Mouse (Mus musculus): ENCODE measurements at regions not wholly inside any gene's neighbourhood (a gene's known extent, or its start where the extent isn't known, plus 50 kb on each side); places are given as distances from the start of the nearest gene placed in this dataset.
"Not testable (repeated sequence)": the region's sequence is repeated elsewhere in the genome, so short reads cannot be mapped to it uniquely, and the experiment has no call there.

DNA sequence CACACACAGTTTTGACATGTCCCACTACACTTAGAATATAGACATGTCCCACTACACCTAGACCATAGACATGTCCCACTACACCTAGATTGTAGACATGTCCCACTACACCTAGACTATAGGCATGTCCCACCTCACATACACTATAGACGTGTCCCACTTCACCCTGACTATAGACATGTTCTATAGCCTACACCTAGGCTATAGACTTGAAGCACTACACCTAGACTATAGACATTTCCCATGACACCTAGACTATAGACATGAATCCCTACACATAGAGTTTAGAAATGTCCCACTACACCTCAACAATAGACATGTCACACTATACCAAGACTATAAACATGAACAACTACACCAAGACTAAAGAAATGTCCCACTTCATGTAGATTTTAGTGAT is 2580.9 kb downstream of the Gm37988 start:
- H3K36me3 ChIP-seq = no peaks in the 10 kb centered on the region
- 91% methylated on average over 1 of the region's 1 CpGs for WGBS

DNA sequence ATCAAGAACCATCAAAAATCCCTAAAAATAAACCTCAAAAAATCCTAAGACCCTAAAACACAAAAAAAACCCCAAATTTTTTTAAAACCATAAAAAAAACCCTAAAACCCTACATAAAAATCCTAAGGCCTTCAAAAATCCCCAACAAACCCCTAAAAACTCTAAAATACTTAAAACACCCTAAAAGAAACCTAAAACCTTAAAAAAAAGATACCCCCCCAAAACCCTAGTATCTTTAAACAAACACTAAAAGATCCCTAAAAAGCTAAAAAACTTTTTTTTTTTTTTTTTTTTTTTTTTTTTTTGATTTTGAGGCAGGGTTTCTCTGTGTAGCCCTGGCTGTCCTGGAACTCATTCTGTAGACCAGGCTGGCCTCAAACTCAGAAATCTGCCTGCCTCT is 2585.8 kb downstream of the Gm37988 start:
- Histone ChIP-seq H3K36me3 (no peaks in the 10 kb centered on the region), H3K27me3 (ENCODE audit: insufficient read depth, poor library complexity, severe bottlenecking) (no peaks in the 10 kb centered on the region), H3K9me3 (no peaks in the 10 kb centered on the region), H3K4me1 (no peaks in the 10 kb centered on the region), H3K27ac (no peak overlapping the region), H3K4me3 (no peak overlapping the region)
- no peak for DNase-seq (ENCODE audit: low spot score)

More for the DNA sequence above, 2580.9 kb downstream of the Gm37988 start:
- H3K27ac ChIP-seq = no peak overlapping the region
- no peak for DNase-seq (ENCODE audit: low spot score)
- H3K27me3 ChIP-seq (ENCODE audit: insufficient read depth, poor library complexity, severe bottlenecking) = no peaks in the 10 kb centered on the region
- H3K9me3 ChIP-seq = no peaks in the 10 kb centered on the region
- no peak overlapping the region for H3K4me3 ChIP-seq
- no peaks in the 10 kb centered on the region for H3K4me1 ChIP-seq

DNA sequence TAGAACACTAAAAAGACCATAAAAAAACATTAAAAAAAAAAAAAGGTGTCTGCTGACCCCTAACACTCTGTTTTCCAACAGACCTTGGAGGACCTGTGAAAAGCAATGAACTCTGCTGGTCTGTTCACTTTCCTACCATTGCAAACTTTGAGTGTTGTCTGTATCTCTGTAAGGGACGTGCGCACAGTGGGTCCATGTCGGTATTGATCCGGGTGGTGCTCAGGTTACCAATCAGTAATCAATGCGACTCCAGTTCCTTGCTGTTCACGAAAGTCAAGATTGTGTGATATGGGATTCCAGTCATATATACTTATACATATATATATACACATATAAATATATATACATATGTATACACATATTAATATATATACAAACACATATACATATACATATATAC is 2586.5 kb downstream of the Gm37988 start:
- H3K36me3 ChIP-seq = no peaks in the 10 kb centered on the region
- H3K4me1 ChIP-seq = no peaks in the 10 kb centered on the region
- H3K27ac ChIP-seq = no peak overlapping the region
- no peaks in the 10 kb centered on the region for H3K9me3 ChIP-seq
- no peak for DNase-seq (ENCODE audit: low spot score)
- H3K4me3 ChIP-seq = no peak overlapping the region
- no peaks in the 10 kb centered on the region for H3K27me3 ChIP-seq (ENCODE audit: insufficient read depth, poor library complexity, severe bottlenecking)
- 95% methylated on average over 6 of the region's 6 CpGs for WGBS

DNA sequence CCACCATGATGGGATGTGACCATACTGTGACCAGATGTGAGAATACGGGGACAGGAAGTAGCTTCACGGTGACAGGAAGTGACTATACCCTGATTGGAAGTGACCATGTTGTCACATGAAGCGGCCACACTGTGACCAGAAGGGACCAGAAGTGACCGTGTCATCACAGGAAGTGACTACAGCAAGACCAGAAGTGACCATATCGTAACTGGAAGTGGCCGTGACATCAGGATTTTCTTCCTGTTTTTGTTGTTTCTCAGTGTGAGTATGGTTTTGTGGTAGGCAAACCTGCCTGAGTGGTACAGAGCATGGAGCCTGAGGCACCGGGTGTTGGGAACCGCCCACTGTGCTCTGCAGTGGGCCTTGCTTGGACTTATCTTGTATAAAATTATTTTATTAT is 2587.8 kb downstream of the Gm37988 start:
- Histone ChIP-seq H3K27me3 (ENCODE audit: insufficient read depth, poor library complexity, severe bottlenecking) (no peaks in the 10 kb centered on the region), H3K9me3 (no peaks in the 10 kb centered on the region), H3K36me3 (no peaks in the 10 kb centered on the region), H3K4me3 (no peak overlapping the region), H3K27ac (no peak overlapping the region), H3K4me1 (no peaks in the 10 kb centered on the region)
- WGBS = 84% methylated on average over 8 of the region's 8 CpGs
- no peak for DNase-seq (ENCODE audit: low spot score)

DNA sequence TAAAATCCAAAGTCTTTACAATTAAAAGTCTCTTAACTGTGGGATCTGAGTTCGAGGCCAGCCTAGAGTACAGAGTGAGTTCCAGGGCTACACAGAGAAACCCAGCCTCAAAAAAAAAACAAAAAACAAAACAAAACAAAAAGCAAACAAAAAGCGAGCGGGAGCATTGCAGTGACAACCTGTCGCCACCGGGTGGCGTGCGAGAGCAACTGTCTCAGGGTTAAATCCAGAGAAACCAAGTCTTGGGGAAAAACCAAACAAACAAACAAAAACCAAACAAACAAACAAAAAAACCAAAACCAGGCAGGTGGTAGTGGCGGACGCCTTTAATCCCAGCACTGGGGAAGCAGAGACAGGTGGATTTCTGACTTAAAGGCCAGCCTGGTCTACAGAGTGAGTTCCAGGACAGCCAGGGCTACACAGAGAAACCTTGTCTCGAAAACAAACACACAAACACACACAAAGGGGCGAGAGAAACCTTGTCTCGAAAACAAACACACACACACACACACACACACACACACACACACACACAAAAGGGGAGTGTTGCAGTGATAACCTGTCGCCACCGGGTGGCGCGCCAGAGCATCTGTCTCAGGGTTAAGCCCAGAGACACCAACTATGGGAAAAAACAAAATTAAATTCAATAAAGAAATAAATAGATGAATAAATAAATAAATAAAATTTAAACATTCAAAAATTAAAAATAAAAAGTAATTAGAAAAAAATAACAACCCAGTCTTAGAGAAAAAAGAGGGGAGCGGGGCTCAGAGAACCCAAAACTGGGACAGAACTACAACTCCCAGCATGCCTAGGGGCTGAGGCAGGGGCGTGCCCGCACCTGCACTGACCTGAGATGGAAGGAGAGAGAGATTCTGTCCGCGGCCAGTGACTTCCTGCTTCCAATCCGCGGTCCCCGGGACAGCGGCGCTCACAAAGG is 2589.4 kb downstream of the Gm37988 start:
- Histone ChIP-seq H3K4me3 (peak overlapping the region; percentile 77), H3K4me1 (no peaks in the 10 kb centered on the region), H3K27ac (peak overlapping the region; percentile 92), H3K27me3 (ENCODE audit: insufficient read depth, poor library complexity, severe bottlenecking) (no peaks in the 10 kb centered on the region), H3K9me3 (no peaks in the 10 kb centered on the region), H3K36me3 (no peaks in the 10 kb centered on the region)
- peak; percentile 78 for DNase-seq (ENCODE audit: low spot score)
- WGBS = 13% methylated on average over 26 of the region's 26 CpGs

DNA sequence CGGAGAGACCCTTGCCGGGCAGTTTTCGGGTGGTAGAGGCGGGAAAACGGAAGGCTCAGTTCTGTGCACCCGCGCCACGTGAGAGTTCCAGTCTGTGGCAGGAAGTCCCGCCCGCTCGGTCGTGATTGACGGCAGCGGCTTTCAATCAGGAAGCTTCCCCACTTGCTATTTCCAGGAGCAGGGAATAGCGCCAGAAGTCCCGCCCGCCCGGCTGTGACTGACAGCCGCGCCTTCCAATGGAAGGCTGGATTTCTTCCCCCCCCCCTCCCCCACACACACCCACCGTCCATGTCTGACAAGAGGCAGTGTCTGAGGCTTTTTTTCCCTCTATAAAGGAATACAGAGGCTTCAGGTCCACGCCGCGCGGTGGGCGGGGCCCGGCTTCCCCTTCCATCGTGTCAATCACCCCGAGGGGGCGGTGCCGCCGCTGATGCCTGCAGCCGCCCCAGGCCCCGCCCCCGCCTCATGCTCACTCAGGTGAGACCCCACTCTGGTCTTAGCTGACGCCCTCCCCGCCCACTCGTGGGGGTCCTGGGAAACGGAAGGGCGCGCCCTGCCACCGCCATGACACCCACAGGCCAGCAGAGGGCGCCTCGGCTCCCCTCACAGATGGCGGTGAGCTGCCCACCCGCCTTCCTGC is 2590.2 kb downstream of the Gm37988 start:
- DNase-seq (ENCODE audit: low spot score) = peak; percentile 99
- peak overlapping the region; percentile 92 for H3K27ac ChIP-seq
- under 1% methylated on average over 43 of the region's 46 CpGs for WGBS
- H3K9me3 ChIP-seq = no peaks in the 10 kb centered on the region
- no peaks in the 10 kb centered on the region for H3K36me3 ChIP-seq
- H3K4me1 ChIP-seq = no peaks in the 10 kb centered on the region
- H3K4me3 ChIP-seq = peak overlapping the region; percentile 77
- H3K27me3 ChIP-seq (ENCODE audit: insufficient read depth, poor library complexity, severe bottlenecking) = no peaks in the 10 kb centered on the region

DNA sequence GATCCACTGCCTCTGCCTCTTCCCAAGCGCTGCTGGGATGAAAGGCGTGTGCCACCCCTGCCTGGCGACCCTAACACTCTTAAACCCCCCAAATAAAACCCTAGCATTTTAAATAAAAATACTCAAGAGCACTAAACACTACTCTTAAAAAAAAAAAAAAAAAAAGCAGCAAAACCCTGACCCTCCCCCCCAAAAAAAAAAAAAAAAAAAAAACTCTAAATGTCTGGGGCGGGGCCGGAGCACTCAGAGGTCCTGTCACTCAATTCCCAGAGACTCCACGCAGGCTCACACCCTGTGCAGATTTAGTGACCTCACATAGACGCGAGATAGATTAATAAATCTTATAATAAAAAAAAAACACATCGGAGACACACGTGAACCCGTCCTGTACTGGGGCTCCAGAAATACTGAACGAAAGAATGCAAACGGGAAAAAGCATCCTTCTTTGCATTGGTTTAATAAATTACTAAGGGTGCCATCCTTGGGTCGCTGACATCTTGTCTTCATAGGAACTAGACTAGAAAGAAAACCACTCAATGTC is 2591.1 kb downstream of the Gm37988 start:
- H3K4me3 ChIP-seq = peak overlapping the region; percentile 77
- no peaks in the 10 kb centered on the region for H3K4me1 ChIP-seq
- DNase-seq (ENCODE audit: low spot score) = peak; percentile 58
- no peaks in the 10 kb centered on the region for H3K9me3 ChIP-seq
- H3K27ac ChIP-seq = peak overlapping the region; percentile 92
- no peaks in the 10 kb centered on the region for H3K36me3 ChIP-seq
- H3K27me3 ChIP-seq (ENCODE audit: insufficient read depth, poor library complexity, severe bottlenecking) = no peaks in the 10 kb centered on the region
- WGBS = 60% methylated on average over 14 of the region's 14 CpGs

DNA sequence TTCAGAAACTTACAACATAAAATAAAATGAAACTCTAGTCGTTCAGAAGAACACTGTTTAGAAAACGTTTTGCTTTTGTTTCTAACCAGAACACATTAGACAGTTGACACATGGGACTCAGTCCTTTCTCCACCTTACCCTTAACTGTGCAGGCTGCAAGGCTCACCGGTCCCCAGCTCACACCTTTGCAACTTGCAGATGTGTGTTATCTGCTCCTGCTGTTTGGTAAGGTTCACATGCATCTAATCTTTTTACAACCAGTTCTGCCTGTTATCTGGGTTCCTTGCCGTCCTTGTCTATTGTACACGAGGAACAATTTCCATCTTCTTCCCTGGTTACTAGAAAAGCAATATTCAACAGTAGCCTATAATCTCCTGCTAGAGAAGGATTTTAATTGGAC is 2598.0 kb downstream of the Gm37988 start:
- H3K4me1 ChIP-seq; H3K27ac ChIP-seq; DNase-seq (ENCODE audit: low spot score); H3K36me3 ChIP-seq; H3K9me3 ChIP-seq; H3K4me3 ChIP-seq; H3K27me3 ChIP-seq (ENCODE audit: insufficient read depth, poor library complexity, severe bottlenecking): not testable (repeated sequence)
- 52% methylated on average over 5 of the region's 5 CpGs for WGBS

DNA sequence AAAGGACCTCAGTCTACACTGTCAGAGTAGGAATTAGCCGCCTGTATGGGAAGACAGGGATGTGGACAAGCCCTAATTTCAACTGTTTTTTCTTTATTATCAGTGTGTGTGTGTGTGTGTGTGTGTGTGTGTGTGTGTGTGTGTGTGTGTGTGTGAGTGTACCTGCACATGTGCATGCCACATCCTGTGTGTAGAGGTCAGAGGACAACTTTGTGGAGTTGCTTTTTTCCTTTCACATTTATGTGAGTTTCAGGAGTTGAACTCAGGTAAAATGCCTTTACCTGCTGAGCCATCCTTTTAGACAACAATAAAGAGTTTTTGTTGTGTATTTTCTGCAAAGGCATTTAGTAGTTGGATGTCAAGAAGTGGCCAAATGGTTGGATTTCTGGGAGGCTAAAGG is 2606.8 kb downstream of the Gm37988 start:
- H3K36me3 ChIP-seq = no peaks in the 10 kb centered on the region
- no peak for DNase-seq (ENCODE audit: low spot score)
- no peaks in the 10 kb centered on the region for H3K9me3 ChIP-seq
- no peaks in the 10 kb centered on the region for H3K4me1 ChIP-seq
- no peaks in the 10 kb centered on the region for H3K27me3 ChIP-seq (ENCODE audit: insufficient read depth, poor library complexity, severe bottlenecking)
- H3K27ac ChIP-seq = no peak overlapping the region
- 65% methylated on average over 1 of the region's 1 CpGs for WGBS
- H3K4me3 ChIP-seq = no peak overlapping the region

DNA sequence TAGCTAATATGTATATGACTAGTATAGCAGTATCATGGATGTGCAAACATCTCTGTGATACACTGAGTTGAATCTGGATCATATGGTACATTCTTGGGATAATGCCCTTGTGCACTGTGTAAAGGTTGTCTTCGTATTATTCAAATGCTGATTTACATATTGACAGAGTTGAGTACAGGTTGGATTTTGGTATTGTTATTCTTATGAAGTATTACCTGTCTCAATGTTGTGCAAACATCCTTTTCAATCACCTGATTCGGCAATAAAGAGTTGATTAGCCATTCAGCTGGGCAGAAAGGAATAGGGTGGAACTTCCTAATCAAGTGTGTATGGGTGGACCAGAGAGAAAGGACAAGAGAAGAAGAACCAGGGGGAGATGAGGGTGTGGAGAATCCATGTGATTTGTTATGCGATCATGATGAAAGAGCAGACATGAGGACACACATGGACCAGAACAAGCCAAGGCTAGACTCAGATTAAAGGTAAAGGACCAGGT is 2644.0 kb downstream of the Gm37988 start:
- no peaks in the 10 kb centered on the region for H3K4me1 ChIP-seq
- H3K36me3 ChIP-seq = no peaks in the 10 kb centered on the region
- H3K9me3 ChIP-seq = no peaks in the 10 kb centered on the region
- 79% methylated on average over 3 of the region's 3 CpGs for WGBS
- H3K4me3 ChIP-seq = no peak overlapping the region
- no peak overlapping the region for H3K27ac ChIP-seq
- DNase-seq (ENCODE audit: low spot score) = no peak
- no peaks in the 10 kb centered on the region for H3K27me3 ChIP-seq (ENCODE audit: insufficient read depth, poor library complexity, severe bottlenecking)

DNA sequence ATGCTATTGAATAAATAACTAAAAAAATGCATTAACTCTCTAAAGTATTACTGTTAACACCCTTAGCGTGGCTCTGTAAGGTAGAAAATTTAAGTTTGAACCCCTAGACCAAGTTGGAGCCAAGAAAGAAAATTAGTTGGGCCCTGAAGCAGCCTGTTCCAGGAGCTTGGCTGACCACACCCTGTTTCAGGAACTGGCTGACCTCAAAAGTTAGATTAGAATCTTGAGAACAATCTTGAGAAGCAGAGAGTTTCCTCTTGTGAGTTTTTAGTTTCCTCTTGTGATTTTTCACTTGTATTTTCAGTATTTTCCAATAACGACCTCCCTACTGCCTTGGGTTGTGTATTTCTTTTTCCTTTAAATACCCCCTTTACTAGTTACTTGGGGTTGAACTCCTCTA is 2647.2 kb downstream of the Gm37988 start:
- Histone ChIP-seq H3K36me3 (no peaks in the 10 kb centered on the region), H3K4me3 (no peak overlapping the region), H3K4me1 (no peaks in the 10 kb centered on the region), H3K27ac (no peak overlapping the region), H3K9me3 (no peaks in the 10 kb centered on the region), H3K27me3 (ENCODE audit: insufficient read depth, poor library complexity, severe bottlenecking) (no peaks in the 10 kb centered on the region)
- DNase-seq (ENCODE audit: low spot score) = no peak
- WGBS = 66% methylated on average over 2 of the region's 2 CpGs

DNA sequence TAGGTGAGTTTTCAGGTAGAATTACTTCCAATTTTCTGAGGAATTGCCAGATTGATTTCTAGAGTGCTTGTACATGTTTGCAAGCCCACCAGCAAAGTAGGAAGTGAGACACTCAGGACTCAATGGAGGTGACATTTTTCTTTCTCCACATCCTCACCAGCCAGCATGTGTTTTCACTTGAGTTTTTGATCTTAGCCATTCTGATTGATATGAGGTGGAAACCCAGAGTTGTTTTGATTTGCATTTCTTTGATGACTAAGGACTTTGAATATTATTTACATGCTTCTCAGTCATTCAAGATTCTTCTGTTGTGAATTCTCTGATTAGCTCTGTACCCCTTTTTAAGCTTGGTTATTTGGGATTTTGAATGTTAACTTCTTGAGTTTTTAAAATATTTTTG is 2650.2 kb downstream of the Gm37988 start:
- no peak for DNase-seq (ENCODE audit: low spot score)

DNA sequence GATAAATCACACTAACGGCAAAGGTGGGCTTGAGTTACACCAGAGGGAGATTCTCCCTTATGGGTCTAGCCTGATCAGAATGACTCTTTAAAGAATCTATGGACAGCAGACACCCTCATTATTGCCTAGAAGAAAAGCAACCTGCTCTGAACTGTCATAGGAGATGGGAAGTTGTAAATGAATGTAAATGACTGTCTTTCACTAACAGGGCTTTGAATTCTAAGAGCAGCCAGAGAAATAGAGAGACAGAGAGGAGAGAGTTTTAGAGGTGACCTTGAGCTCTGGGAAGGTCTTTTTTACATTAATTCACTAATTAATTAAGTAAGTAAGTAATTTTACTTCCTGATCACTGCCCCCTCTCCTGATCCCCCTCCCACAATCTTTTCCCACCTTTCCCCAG is 2686.4 kb downstream of the Gm37988 start:
- Histone ChIP-seq H3K27me3 (ENCODE audit: insufficient read depth, poor library complexity, severe bottlenecking) (no peaks in the 10 kb centered on the region), H3K9me3 (no peaks in the 10 kb centered on the region), H3K27ac (no peak overlapping the region), H3K36me3 (no peaks in the 10 kb centered on the region), H3K4me1 (no peaks in the 10 kb centered on the region), H3K4me3 (no peak overlapping the region)
- WGBS = 85% methylated on average over 1 of the region's 1 CpGs
- DNase-seq (ENCODE audit: low spot score) = no peak

More for the DNA sequence above, 2650.2 kb downstream of the Gm37988 start:
- Histone ChIP-seq H3K4me3 (no peak overlapping the region), H3K4me1 (no peaks in the 10 kb centered on the region), H3K27ac (no peak overlapping the region), H3K9me3 (no peaks in the 10 kb centered on the region), H3K36me3 (no peaks in the 10 kb centered on the region), H3K27me3 (ENCODE audit: insufficient read depth, poor library complexity, severe bottlenecking) (no peaks in the 10 kb centered on the region)

All from heart, embryonic 10.5 days (tissue).